Mouse (Mus musculus) cerebellum, adult 11-12 months (tissue): ENCODE results near the gene Stx2.

Experiments
- DNase-seq: peaks from one replicate; pipeline ENCODE4 v3.0.0; 2022

Stx2 gene

GRCm38 (mm10) chr5:128952291-128953195 is 55.8 kb downstream of the Stx2 start:
- no peak for DNase-seq

- DNase-seq: no peak
Observed at GRCm38 (mm10) chr5:128951472-128951871, 56.9 kb downstream of the Stx2 start.

GRCm38 (mm10) chr5:128947093-128947492 is 61.3 kb downstream of the Stx2 start:
- no peak for DNase-seq

GRCm38 (mm10) chr5:128940436-128940835 is 67.9 kb downstream of the Stx2 start:
- DNase-seq: no peak

- DNase-seq: no peak
Observed at GRCm38 (mm10) chr5:128935359-128935899, 72.9 kb downstream of the Stx2 start.
